Mouse (Mus musculus) spleen, adult 12 weeks (tissue): ENCODE measurements around the gene Spocd1.

Experiments used
- DNase-seq: peaks from one replicate; pipeline ENCODE4 v3.0.0; 2022; ENCODE audit warnings: low spot score

The Spocd1 gene

DNA sequence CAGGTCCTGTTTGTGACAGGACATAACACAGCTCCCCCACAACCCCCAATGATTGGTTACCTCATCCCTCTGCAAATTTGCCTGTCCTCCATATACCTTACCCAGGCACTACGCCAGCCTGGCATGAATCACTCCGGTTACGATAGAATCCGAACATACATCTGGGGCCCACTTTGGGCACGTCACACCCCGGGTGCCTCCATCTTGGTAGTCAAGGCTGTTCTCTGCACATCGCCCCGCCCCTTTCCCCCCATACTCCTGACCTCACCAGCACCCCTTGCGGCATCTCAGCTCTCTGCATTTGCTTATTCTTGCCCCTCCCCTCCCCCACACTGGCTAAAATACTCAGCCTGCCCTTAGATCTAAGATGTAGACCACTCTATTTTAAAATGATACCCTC, 76.5 kb downstream of the Spocd1 start:
- DNase-seq, result no peak

DNA sequence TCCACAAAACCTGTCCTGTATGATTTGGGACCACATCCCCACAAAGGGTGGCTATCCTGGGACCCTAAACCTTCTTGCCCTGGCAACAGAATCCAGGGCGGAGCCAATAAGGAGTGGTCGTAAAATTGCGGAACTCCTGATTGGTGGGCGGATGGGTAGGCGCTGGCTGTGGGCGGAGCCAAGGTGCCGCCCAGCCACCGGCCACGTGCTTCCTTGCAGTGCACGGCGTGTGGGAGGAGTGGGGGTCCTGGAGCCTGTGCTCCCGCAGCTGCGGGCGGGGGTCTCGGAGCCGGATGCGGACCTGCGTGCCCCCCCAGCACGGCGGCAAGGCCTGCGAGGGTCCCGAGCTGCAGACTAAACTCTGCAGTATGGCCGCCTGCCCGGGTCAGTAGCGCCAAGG, 77.5 kb downstream of the Spocd1 start:
- DNase-seq, result no peak
